Mouse (Mus musculus) ovary, postnatal 10 days (tissue): ENCODE measurements around the gene Olfr551.
A peak's percentile ranks its signal among the peaks of the same experiment; 100 is the strongest.
"Not testable (repeated sequence)": the region's sequence is repeated elsewhere in the genome, so short reads cannot be mapped to it uniquely, and the experiment has no call there.

Experiments
- DNase-seq: peaks from one replicate; pipeline ENCODE4 v3.0.0; 2022; ENCODE audit warnings: low spot score

Gene Olfr551

DNA sequence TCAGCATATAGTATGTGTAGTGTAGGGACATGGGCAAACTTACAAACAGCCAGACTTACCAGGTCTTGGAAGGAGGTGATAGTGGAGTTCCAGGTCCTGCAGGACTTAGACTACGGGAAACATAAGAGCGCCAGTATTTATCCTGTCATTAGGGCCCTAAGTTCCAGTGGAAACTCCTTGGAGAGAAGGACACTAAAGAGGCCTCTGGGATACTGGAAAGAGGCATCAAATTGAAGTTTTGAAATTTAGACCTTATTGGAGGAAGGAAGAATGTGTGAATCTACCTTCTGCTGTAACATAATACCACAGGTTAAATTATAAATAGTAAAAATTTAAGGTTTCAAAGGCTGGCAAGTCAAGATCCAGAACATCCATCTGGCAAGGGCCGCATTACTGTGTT, at the start of gene Olfr551:
Olfr551 (minus strand) TSS at position 101 of the 400 bp plus-strand sequence.
- no peak for DNase-seq

DNA sequence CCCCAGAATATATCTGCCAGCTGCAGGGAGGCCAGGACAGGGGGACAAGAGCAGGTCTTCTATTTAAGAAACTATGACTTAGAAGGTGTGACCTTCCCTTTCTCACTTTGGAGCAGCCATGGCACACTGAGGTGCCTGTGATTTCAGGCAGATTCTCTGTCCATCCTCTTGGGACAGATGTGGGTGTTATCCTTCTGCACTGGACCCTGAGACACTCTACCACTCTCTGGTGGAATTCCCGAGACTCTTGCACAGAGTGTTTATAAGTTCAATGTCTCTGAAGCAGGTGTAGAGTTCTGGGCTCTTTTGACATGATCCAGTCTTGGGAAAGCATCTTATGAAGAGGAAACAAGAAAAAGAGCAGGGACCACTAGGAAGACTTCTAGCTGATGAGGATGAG, 46.4 kb upstream of the Olfr551 start, which contains the start of gene Olfr554:
Olfr554 (plus strand) TSS at position 301 of the 400 bp plus-strand sequence.
- no peak for DNase-seq

DNA sequence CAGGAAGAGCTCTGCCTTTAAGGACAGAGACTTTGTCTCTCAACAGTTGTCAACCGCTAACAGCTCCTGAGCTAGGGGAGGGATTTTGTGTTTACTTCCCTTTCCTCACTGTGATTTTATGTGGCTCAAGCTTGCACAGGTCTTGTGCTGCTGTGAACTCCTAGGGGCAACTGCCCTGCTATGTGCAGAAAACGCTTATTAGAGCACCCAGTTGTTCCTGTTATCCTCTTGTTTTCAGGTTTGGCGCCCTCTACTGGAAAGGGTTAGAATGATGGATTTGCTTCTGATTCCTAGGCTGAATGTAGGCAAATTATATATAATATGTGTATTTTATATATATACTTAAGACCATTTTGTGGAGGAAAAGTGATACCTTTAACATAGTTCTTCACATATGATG, 45.0 kb upstream of the Olfr551 start:
- DNase-seq, result no peak

DNA sequence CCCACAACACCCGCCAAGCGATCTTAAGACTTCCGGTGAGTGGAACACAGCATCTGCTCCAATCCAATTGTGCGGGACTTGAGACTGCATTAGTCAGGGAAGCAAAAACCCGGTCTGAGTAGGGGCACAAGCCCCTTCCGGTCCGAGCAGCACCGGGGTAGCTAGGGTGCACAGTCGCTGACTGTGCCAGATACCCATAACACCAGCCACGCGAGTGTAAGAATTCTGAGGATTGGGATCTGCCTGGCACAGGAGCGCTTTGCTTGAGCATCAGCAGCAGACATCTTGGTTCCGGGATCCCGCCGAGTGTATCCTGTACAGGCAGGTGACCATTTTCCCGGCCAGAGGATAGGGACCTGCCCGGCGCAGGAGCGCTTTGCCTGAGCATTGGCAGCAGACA, 28.7 kb upstream of the Olfr551 start:
- DNase-seq, result not testable (repeated sequence)

DNA sequence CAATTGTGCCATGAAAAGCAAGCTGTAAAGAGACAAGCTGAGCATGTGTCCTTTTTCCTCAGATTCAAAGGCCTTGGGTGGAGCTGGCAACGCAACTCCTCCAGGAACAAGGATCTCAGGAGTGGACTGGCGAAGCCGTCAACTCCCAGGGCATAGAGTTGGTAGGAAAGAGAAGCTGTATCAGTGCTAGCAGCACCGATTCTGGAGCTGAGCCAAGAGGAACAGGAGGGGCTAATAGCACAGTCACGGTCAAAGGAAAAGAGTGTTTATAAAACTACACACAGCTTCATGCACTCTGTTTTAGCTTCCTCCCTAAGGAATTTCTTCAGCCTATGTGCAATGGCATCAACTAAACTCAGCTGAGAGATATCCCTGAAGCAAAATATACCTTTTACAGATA, 27.9 kb upstream of the Olfr551 start:
- DNase-seq, result no peak

DNA sequence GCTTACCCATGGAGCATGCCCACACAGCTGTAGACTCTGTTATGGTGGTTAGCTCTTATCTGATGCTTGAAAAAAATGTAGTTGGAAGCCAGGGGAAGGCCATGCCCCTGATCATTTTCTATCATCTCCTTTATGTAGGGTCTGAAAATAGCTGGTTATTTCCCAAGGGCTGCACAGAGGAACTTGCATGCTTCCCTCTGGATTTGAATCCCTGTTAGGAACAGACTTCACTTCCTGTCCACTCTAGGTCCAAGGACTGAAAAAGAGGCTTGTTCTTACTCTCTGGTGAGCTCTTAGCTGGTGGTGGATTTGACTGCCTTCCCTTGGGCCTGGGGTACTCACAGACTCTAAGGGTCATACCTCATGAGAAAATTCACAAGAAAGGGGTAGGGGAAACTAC, 26.4 kb upstream of the Olfr551 start, which contains the start of gene Olfr553:
Olfr553 (minus strand) TSS at position 101 of the 400 bp plus-strand sequence.
- no peak for DNase-seq

DNA sequence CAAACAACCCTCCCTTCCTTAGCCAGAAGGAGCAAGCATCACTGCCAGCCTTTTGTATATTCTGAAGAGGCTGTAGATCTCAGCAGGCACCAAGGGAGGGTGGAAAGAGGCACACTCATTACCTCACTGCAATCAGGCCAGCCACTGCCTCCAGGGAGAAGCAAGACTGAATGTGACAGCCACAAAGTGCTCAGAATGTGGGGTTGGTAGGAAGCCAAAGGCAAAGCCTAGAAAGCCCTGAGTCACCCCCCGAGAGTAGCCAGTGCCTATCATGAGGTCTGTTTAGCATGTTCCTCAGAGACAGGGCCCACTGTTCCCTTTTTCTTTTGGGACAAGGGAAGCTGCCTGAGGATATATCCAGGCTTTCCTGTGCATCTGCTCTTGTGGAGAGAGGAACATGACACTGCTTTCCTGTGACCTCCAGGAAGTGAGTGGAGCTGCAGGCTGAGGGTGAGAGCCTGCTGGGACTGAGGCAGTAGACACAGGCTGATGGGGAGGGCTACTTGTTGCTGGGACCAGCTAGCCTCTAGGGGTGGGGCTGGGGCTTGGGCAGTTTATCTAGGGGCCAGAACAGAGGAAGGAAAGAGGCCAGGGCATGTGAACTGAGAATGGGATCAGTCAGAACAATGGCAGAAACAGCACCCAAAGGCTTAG, 5.8 kb upstream of the Olfr551 start, which contains the start of gene Olfr552:
Olfr552 (plus strand) TSS at position 393 of the 654 bp plus-strand sequence.
- no peak for DNase-seq

DNA sequence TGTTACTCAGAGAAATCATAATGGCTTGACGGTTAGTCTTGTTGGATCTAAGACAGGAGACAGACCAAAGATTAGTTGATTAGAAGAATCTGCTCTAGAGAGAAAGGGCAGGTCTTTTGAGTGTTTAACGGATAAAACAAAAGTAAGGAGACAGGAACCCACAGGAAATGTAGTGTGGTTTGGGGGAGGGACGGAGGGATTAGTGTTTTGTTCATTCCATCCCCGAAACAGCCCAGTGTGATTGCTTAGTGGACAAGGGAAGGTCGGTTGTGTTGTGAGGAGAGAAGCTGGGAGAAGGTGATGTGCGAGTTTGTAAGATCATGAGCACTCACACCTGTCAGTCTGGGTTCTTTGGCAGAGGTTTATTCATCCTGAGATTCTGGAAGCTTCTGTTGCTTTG, 15.7 kb downstream of the Olfr551 start:
- no peak for DNase-seq

DNA sequence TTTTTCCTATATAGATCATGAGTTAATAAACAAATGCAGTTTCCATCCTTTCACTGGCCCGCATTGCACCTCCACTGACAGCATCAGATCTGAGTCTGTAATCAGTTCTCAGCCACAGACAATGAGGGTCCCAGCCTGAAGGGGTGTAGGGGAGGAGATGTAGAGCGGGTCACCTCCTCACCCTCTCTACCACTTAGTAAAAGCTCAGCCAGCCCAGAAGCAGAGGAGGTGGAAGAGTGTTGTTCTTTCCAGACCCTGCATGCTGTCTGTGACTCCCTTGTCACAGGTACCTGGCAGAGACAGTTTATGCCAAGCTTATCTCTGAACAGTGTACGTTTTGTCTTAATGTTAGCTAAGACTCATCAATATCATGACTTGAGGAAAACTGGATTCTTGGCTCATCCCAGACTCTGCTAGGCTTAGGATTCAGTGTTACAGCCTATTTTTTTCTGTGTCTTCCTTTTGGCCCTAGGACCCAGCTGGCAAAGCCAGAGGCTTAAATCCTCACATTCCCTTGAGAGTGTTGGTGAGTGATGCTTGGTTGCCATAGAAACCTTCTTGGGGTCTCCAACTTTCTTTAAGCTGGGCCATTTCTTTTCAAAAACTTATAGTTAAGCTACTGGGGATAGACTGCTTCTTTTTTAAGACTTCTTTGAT, 18.4 kb downstream of the Olfr551 start:
- no peak for DNase-seq

DNA sequence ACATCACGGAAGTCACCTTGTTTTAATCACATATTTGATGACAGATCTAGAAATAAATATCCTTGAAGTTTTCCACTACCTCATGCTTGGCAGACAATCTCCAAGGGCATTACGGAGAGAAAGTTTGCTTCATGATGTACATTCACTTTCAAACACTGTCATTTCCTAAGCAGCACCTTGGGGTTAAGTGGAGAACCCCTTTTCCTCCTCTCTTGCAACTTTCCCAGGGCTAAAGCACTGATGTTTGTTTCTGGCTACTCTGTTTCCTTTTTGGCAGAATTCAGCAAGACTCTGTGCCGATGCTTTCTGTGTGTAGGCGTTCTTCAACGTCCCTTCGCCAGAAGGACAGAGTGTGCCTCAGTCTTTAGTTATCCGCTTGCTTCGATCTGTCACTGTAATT, 20.5 kb downstream of the Olfr551 start, which contains the start of gene Olfr550:
Olfr550 (plus strand) TSS at position 301 of the 400 bp plus-strand sequence.
- DNase-seq, result no peak

DNA sequence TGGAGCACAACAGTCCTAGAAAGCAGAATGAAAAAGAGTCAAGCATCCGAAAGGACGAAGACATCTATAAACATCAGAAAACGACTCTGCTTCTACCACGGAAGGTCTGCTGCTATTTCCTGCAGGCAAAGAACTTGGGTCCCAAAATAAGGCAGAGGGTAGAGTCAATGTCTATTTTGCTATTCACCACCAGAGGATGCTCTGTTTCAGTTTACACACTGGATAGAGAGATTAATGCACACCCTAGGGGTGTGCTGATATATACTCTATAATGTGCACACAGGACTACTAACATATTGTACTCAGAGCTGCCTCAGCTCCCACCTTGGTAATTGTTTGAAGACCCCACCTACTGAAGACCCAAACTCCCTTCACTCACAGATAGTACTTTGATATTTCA, 25.5 kb downstream of the Olfr551 start:
- no peak for DNase-seq

DNA sequence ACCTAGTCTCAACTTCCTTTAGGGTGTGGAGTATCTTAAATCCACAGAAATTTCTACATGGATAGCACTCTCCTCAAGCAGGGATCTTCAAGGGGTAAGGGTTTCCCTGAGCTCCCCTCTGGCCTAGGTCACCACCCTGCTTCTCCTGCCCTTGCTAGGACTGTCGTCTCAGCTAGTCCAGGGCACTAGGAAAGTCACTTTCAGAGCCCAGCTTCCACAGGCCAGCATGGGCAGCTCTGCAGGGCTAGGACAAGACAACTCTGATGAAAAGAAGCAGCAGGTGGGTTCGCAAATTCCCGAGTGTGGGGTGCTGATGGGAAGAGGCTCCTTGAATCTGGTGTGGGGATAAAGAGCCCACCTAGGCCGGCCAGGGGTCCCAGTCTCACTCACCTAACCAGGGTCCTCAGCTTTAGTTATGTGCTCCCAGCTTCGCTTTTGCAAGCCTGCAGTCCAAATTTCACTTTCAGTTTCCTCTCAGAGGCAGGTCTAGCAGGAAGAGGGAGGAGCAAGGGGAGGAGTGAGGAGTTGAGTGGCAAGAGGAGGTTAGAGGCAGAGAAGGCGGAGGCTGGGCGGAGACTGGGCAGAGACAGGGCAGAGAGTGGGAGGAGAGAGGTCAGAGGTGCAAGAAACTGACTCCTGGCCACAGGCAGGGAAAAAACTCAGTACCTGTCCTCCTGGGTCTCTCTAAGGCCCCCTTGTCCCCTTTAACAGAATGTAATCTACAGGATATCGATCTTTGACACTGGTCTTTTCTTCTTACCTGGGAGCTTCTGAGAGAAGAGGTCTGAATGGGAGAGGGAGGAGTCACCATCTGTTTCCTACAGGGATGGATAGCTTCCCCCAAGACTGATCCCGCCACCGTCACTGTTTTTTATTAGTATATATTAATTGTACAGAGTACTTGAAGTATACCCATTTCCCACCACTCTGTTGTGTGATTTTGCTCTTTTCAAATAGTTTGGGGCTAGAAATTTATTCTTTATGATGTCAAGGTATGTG, 26.4 kb downstream of the Olfr551 start, which contains the start of gene Trim21:
Trim21 (minus strand) TSS at position 488 of the 999 bp plus-strand sequence.
- DNase-seq, result peak; percentile 22

DNA sequence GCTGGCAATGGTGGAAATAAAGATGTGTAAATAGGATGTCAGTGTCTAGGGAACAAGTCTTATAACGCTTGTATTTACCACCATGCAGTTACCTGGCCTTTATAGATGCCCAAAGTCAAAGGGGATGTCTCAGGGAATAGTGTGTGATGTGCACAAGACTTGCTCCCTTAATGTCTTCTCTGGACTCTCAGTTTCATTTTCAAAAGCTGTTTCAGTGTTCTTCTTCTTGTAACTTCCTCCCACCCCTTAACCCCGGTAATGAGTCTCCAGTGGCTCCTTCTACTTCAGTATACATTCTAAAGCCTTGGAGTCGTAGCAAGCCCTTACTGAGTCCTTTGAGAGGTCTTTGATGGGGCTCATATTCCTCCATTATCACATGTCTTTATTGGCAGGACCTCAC, 38.4 kb downstream of the Olfr551 start:
- no peak for DNase-seq

DNA sequence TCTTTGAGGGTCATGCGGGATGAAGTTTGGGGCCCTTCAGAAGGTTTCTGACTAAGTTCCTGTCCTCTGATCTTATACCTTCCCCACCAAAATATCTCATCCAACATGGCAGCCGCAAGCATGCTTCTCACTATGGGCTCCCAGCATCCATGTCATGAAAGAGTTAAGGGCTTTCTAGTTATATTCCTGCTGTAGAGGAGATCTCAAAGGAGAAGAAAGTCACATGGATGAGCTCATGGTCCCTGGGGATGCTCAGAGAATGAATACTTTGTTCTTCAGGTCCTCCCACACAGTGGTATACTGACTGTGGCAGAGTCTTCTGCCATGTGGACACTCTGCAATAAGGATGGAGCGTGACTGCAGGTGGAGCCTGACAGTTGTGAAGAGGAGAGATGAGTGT, 42.1 kb downstream of the Olfr551 start, which contains the start of gene Olfr549:
Olfr549 (plus strand) TSS at position 301 of the 400 bp plus-strand sequence.
- DNase-seq, result no peak

DNA sequence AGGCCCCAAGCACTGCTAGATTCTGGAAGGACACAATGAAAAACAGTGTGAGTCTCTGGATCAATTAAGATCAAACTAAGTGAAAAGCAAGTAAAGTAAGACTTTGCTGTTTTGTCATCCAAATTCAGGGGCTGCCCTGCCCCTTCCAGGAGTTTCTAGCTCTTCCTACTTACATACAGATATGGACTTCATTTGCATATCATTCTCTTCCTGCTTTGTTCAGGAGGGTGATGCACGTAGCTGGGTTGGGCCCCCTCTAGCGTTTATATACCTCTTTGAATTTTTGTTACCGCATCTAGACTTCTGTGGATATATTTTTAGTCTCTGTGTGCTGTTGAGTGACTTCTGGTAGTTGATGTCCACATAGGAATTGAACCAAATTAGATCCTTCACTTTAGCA, 50.4 kb downstream of the Olfr551 start:
- no peak for DNase-seq

DNA sequence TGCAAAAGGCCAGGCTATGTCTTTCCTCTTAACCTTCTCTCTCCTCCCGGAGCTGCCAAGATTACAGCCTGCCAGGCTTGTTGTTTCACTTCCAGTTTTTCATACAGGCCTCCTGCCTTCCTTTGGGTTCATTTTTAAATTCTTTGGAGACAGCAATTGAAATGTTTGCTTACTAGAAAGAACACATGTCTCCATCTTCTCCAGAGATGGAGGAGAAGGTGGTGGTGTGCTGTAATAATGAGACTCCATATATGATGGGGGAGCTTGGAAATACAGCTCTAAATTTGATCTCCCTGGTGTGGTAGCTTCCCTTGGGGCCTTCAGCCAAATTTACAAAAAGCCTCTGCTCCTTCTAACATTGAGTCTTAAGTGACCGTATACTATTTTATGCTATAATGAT, 51.1 kb downstream of the Olfr551 start, which contains the start of gene Olfr548-ps1:
Olfr548-ps1 (plus strand) TSS at position 301 of the 400 bp plus-strand sequence.
- no peak for DNase-seq

DNA sequence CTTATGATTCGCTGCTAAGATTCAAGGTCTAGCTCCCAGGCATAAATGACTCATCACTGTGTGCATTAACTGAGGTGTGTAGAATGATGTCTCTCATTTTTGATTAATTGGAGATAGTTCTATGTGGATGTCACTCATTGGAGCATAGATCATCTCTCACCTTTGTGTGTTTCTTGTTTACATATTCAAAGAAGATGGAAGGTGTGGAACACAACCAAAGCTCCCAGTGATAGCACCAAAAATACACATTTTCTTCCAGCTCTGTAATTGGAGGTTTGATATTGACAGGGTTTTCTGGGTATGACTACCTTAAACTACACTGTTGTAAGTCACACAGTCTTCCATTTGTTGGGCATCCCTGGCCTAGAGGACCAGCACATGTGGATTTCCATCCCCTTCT, 57.2 kb downstream of the Olfr551 start, which contains the start of gene Olfr547:
Olfr547 (plus strand) TSS at position 301 of the 400 bp plus-strand sequence.
- no peak for DNase-seq
